Mouse (Mus musculus) gastrocnemius, adult 2 months (tissue): ENCODE results near the gene Foxc2. TPM values are rescaled to one million over a fixed set of nuclear protein-coding genes. Genes with fewer than 3 reads are reported as not detected.

Experiments
- DNase-seq: peaks from one replicate; pipeline ENCODE4 v3.0.0; 2022
- H3K27ac ChIP-seq: fragments of 200-600 bp; 2 replicates; pipeline ENCODE4 v1.8.1; 2022; ENCODE audit warnings: mild to moderate bottlenecking
- H3K4me3 ChIP-seq: fragments of 200-600 bp; 2 replicates; pipeline ENCODE4 v1.8.1; 2022; ENCODE audit warnings: mild to moderate bottlenecking, moderate library complexity
- CTCF ChIP-seq: fragments of 200-600 bp; IDR thresholded peaks from 2 replicates; pipeline ENCODE4 v1.8.1; 2022; ENCODE audit warnings: antibody characterized with exemption, mild to moderate bottlenecking, moderate library complexity
- intact Hi-C: fragments of 180-260 bp; cut with DNase I; formaldehyde crosslinking; loops from one replicate; pipeline ENCODE4 v1.15.1; 2025
- long read RNA-seq, 2 experiments: library from polyadenylated mRNA; stranded (forward); transcript quantifications; one replicate each; pipeline ENCODE4 v2.0.0; 2021
- total RNA-seq, 2 experiments: library from RNA; stranded (reverse); gene quantifications; 2 replicates each; pipeline ENCODE4 v1.2.3; 2021

Foxc2 gene
- under 1 TPM; 0.20 TPM for total RNA-seq
- long read RNA-seq, experiment 1 = 0 reads
- long read RNA-seq, experiment 2 = 0 reads

GRCm38 (mm10) chr8:121115948-121116347 lies at the start of gene Foxc2:
Foxc2 (plus strand) TSS chr8:121116171.
- Histone ChIP-seq H3K4me3 (peak within 1 kb of the TSS; percentile 85), H3K27ac (peak within 1 kb of the TSS; percentile 82)
- no peak for TF ChIP-seq CTCF
- intact Hi-C loops = loop anchor here (5.0 kb wide), 1 partner anchor 101 kb away; no protein-coding TSS in a partner anchor
- peak; percentile 86 for DNase-seq

GRCm38 (mm10) chr8:121071454-121071853 lies 44.5 kb upstream of the Foxc2 start:
- H3K4me3 ChIP-seq = no peak overlapping the region
- intact Hi-C loops = no loop called here
- DNase-seq = no peak
- no peak overlapping the region for H3K27ac ChIP-seq
- no peak for TF ChIP-seq CTCF

GRCm38 (mm10) chr8:121072406-121073130 lies 43.4 kb upstream of the Foxc2 start:
- no peak for TF ChIP-seq CTCF
- peak overlapping the region; percentile 64 for H3K4me3 ChIP-seq
- no peak overlapping the region for H3K27ac ChIP-seq
- intact Hi-C loops = no loop called here
- no peak for DNase-seq

DNA sequence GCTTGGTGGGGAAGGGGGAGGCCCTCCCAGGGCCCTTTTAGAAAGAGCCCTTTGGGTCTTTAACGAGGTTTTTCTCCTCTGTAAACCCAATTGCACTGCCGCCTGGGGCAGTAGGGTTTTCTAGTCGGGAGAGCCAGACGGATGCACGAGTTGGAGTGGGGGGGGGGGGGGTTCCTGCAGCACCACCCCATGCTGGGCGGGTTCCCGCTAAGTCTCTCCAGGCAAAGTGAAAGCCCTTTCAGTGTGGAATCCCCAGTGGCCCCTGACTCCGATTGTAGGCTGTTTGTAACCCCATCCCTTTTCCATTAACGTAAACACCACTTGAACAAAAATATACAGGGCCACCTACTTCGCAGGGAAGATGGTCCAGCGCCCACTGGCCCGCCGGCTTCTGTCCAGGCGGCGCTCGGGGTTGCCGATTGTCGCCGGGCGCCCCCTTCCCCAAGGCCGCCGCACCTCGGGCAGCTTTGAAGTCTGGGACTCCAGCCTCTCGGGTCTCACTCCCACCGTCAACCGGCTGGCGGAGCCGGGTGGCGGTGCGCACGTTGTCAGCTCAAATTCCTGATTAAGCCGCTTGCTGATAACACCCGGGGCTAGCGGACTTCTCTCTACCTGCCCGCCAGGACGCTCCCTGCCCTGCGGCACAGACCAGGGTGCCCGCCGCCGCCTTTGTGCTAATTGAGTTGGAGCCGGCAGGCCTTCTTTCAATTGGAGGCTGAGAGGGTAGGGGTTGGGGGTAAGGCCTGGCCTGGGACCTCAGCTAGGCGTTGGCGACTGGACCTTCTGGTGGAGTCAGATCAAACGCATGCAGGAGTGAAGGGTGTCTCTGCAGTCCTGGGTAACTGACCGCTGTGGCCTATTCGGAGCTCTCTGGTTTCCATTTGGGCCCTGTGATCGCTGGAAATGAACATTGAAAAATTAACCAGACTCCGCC lies 42.5 kb upstream of the Foxc2 start:
- H3K27ac ChIP-seq = no peak overlapping the region
- no peak for DNase-seq
- H3K4me3 ChIP-seq = peak overlapping the region; percentile 64
- intact Hi-C loops = no loop called here
- TF ChIP-seq CTCF = no peak

DNA sequence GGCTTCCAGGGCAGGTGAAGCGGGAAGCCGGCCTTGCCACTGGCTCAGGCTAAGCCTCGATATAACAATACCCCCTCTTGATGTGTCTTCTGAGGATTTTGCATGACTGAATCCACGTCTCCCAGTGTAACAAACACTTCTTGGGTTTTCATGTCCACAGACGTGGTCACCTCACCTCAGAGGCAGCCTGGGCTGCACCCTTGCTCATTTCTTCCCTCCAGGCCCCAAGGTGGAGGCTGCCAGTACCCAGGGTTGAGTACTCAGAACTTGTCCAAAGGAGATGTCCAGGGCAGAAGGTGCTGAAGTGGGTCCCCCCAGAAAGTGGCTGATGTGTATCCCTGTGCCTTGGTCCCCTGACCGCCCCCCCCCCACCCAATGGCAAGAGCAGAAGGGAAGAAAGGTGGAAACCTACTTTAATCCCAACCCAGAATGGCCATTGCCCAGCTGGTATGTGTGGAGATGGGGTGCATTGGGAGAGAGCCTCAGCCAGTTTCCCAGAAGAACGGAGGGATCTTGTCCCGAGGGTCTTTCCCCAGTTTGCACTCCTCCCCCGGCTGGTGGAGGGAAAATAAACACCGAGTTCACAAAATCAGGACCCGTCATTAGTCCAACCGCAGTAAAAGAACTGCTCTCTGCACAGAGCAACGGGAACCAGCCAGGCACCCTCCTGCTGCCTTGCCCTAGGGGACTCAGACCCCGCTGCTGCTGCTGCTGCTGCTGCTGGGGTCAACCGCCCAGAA lies 41.7 kb upstream of the Foxc2 start:
- no peak overlapping the region for H3K4me3 ChIP-seq
- intact Hi-C loops = no loop called here
- no peak for DNase-seq
- no peak overlapping the region for H3K27ac ChIP-seq
- TF ChIP-seq CTCF = no peak

DNA sequence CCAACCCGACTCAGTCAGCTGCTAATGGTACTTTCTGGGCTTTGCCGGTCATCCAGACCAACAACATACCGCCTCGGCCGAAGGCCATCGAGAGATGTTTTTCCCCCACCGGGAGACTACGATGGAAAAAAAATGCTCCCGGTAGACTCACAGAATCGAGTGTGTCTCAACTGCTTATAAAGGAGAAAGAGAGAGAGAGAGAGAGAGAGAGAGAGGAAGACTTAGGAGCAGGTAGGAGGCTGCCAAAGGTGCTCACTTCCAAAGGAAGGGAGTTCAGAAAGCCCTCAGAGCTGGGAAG lies 41.2 kb upstream of the Foxc2 start:
- no peak for TF ChIP-seq CTCF
- Histone ChIP-seq H3K4me3 (no peak overlapping the region), H3K27ac (no peak overlapping the region)
- no peak for DNase-seq
- intact Hi-C loops = no loop called here

GRCm38 (mm10) chr8:121075936-121076335 lies 40.0 kb upstream of the Foxc2 start:
- Histone ChIP-seq H3K27ac (no peak overlapping the region), H3K4me3 (no peak overlapping the region)
- no peak for DNase-seq
- intact Hi-C loops = no loop called here
- no peak for TF ChIP-seq CTCF

DNA sequence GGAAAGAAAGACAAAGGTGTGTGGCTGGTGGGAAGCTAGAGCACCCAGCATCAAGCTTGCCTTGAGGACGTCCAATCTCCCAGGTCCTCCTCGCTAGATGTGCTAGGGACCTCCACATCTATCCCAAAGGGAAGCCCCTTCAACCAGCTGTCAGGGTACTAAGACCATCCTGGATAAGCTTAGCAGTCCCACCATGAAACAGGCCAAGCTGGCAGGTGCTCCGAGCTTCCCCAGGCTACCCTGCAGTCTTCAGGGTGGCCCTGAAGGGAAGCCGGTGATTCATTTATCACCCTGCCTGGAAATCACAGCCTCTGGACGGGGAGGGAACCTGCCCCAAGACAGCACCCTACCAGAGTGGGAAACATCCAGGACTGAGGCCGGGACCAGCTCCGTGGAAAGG lies 39.4 kb upstream of the Foxc2 start:
- H3K4me3 ChIP-seq = no peak overlapping the region
- DNase-seq = no peak
- TF ChIP-seq CTCF = no peak
- intact Hi-C loops = no loop called here
- no peak overlapping the region for H3K27ac ChIP-seq

DNA sequence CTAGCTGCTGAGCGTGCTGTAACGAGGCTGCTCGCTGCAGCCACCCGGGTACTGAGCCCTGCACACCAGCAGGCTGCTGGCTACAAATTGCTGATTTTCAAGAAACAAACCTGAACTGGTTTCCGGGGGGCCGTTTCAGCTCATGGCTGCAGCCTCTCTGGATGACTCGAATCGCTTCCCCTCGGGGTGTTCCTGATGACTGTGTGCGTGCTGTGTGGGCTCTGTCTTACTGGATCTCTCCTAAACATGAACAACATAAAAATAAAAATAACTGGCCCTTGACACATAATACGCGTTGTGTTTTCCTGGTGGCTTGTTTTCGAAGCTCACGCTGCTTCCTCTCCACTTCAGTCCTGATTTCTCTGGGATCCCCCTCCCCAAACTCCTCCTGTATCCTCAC lies 37.2 kb upstream of the Foxc2 start:
- H3K27ac ChIP-seq = no peak overlapping the region
- no peak overlapping the region for H3K4me3 ChIP-seq
- intact Hi-C loops = no loop called here
- DNase-seq = no peak
- TF ChIP-seq CTCF = no peak

DNA sequence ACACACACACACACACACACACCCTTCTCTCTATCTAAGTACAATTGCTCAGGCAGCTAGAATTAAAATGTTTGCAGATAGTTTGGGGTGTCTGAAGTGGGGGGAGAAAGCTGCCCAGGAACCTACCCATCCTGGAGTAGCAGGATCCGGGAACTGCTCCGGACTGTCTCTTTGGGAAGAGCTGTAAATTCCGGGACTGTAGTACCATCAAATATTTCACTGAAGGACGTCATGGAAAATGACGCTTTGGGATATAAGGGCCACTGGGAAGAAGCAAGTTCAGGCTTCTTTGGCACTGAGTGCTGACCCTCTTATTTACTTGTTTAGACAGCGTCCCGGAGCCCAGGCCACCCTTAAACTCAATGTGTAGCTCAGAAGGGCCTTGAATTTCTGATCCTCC lies 36.8 kb upstream of the Foxc2 start:
- TF ChIP-seq CTCF = no peak
- no peak for DNase-seq
- Histone ChIP-seq H3K4me3 (no peak overlapping the region), H3K27ac (no peak overlapping the region)
- intact Hi-C loops = no loop called here

GRCm38 (mm10) chr8:121079944-121080343 lies 36.0 kb upstream of the Foxc2 start:
- no peak for DNase-seq
- intact Hi-C loops = no loop called here
- Histone ChIP-seq H3K27ac (no peak overlapping the region), H3K4me3 (no peak overlapping the region)
- no peak for TF ChIP-seq CTCF

- TF ChIP-seq CTCF = no peak
These were observed 35.4 kb upstream of the Foxc2 start for GRCm38 (mm10) chr8:121080361-121081090.

More at GRCm38 (mm10) chr8:121080361-121081090, 35.4 kb upstream of the Foxc2 start:
- intact Hi-C loops = no loop called here
- no peak for DNase-seq
- Histone ChIP-seq H3K27ac (no peak overlapping the region), H3K4me3 (no peak overlapping the region)
